Mouse (Mus musculus) cerebellum, adult 9-11 months (tissue): ENCODE measurements at regions not wholly inside any gene's neighbourhood (a gene's known extent, or its start where the extent isn't known, plus 50 kb on each side); places are given as distances from the start of the nearest gene placed in this dataset.

Source experiments
- DNase-seq: peaks from one replicate; pipeline ENCODE4 v3.0.0; 2022

DNA sequence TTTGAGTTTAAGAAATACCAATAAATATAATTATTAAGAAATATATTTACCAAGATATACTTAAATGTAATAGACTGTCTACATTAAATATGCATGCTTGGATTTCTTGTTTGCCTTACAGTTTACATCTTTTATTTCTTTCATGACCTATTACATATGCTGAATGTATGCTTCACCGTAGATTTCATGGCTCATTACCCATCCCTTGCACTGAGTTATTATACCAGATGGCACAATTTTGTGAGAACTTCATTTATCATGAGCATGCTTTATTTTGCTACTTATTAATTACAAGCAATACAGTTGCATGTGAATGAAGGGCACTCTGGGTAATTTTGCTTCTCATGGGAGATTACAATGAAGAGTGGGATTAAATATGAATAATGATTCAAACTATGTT, 856.0 kb upstream of the Nectin3 start:
- DNase-seq: no peak

DNA sequence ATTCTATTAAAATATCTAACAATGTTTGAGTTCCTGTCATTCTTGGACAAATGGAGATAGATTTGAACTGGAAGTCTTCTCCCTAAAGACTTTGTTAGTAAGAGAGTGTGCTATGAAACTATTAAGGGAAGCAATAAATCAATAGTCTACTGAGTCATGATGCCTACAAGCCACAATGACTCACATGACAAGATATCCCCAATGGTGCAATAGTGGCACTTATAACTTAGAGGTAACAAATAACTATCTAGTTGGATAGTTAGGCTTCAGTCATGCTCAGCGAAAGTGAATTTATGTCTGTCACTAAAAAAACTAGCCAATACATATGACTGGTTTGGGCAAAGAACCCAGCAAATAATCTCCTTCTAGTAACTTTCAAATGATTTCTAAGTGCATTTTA, 889.1 kb upstream of the Dppa4 start:
- DNase-seq: no peak

DNA sequence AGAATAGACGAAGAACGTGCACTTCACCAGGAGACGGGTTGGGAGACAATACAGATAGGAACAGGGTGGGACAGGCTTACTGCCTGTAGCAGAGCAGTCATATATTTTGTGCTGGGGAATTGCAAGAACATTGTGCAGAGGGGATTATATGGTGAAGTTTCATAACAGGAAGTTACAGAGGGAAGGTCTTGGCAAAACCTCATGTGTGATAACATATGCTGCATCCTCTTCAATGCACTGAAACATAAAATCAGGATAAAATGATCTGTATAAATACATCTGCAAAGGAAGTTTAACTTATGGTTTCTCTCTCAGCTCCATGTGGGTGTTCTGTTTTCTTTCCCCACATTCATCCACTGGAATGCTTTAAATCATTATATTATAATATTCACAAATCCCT, 876.5 kb upstream of the Dppa4 start:
- no peak for DNase-seq

DNA sequence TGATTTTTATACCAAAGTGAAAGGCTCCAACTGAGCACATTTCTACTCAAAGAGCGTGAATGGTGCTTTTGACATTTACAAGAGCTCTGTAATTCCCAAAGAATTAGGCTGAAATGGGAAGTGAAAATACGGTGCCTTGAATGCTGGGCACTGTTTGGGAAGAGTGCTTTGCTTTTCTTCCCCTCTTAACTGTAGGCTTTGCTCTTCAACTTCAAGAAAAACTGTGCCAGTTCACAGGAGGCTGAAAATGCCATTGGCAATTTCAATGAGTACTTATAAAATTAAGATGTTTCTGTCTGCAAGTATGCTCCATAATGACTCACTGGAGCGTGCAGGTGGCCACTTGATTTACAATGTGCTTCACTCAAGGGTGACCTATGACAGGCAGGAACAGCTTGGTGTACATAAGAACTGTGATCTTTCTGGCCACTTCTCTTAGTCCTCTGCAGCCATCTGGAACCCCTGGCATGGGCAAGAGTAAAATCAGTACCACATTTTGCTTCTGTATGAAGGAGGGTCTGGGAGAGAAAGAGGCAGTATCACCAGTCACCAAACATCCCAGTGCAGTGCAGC, 864.8 kb upstream of the Dppa4 start:
- DNase-seq: peak; percentile 1

DNA sequence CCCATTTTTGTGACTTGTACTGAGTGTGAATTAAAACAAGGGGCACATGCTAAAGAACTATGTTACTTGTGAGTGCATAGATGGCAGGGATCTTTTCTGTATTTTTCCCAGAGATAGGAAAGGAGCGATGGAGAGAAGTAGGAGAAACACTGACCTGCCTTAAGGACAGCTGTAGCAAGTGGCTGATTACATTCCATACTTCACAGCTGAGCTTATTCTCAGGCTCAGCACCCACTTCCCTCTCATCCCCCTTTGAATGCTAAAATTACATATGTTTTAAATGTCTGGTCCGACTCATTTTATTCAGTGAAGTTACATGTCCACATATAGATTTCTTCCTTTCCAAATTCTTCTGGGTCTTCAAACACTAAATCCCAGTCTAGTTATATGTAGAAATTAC, 838.5 kb upstream of the Dppa4 start:
- no peak for DNase-seq

DNA sequence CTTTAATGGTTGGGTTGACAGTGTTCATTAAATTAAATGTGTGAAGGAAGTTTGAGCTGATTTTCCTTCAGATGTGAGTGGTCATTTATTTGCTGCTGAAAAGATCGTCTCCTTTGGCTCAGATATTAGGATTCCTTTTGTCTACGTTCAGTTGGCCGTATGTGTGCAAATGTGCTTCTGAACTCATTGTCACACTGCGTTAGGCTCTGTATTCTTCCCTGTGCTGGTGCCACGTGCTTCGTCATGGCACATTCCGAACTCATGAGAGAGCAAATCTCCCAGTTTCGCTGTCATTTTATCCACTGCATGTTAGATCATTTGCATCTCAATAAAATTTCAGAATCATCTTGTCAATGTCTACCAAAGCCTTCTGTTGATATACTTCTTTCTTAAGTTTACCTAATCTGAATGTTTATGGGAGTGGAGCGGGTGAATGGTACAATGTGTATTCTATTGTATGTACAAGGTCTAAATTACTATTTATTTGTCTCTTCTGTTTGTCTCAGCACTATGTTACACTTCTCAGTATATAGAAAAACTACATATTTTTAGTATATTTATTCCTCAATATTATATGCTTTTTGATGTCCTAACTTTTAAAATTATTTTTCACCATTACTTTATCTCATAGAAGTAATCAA, 808.0 kb upstream of the Dppa4 start:
- DNase-seq: no peak

DNA sequence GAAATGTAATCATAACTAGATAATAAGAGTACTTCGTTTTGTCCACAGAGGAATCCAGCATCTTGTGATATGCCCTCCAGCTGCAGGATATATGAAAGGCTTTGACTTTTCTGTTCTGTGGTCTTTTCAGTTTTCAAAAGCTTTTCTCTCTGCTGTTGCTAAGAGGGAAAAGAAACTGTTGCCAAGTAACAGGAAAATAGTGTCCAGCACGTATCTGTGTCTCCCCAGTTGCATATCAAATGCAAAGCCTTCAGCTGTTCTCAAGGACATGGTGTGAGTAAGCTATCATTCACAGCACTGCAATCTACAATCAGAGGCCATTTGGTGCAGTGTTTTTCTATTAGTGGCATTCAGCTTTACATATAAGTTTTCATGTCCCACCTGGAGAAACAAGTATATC, 801.5 kb upstream of the Dppa4 start:
- no peak for DNase-seq

DNA sequence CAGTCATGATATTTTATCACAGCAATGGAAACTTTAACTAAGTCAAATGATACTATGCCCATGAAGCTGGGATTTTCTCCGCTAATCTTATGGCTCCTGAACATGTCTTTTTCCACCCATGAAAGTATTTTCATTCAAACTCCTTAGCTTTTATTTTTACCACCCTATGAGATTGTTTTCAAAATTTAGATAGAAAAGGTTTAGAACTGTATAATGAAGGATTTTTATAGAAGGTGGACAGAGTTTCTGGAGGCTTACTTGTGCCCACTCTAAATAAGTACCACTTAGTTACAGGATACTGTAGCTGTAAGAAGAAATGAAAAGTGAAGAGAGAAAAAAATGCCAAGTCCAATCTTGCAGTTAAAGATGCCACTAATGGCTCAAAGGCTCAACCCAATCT, 795.0 kb upstream of the Dppa4 start:
- no peak for DNase-seq

DNA sequence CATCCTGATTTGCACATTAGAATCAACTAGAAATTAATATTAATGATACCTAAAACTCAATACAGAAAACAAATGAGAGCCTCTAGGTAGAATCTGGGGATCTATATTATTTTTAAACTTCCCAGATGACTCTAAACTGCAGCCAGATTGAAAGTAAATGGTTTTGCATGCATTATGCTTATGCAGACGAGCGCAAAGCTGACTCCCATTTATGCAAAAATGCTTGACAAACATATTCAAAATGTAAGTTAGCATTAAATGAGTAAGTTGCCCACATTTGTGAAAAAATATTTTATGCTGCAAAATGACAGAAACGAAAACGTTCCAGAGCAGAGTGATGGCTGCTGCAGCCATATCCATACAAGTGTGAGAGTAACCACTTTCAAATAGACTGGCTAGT, 757.7 kb upstream of the Dppa4 start:
- no peak for DNase-seq

DNA sequence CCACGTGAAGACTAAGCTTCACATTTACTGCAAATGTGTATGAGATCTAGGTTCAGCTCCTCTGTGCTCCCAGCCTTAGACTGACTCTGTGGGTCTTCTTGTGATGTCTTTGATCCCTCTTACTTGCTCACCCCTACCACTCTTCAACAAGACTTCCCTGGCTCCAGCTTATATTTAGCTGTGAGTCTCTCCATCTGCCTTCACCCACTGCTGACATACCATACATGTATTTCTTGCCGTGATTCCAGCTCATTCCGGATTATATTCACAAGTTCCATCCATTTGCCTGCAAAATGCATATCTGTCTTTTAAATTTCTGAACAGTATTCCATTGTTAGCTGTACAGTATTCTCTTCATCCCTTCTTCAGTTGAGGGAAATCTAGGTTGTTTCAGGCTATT, 756.9 kb upstream of the Dppa4 start:
- DNase-seq: no peak

DNA sequence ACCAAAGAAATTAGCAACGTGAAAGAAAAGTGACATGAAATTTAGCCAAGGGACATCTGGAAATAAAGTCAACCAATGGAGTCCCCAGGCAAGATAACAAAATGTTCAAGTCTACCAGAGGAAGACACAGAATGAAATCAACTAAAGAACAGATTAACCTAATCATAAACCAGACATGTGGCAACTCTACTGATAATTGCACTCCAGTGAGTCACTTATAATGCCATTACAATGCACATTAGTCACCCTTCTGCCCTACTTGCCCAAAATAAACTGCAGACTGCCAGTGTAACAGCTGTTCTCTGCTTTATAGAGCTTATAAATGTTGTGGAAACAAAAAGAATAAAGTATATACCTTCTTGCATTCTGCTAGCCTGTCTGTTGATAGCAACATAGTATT, 747.0 kb upstream of the Dppa4 start:
- DNase-seq: no peak

DNA sequence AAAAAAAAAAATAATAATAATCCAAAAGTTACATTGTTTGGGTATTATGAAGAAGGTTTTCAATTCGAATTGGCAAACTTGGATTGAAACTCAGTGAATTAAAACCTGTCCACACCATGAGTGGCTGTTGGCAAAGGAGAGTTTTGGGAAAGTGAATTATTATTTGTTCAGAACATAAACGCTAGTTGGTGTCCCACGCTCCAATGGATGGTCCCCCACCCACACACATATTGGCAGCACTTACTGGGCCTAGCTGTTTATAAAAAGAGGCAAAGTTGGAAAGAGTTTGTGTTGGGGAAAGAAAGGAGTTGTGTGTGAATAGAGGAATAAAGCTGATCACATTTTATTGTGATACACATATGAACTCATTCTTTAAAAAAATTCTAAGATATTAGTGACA, 732.4 kb upstream of the Dppa4 start:
- DNase-seq: no peak

DNA sequence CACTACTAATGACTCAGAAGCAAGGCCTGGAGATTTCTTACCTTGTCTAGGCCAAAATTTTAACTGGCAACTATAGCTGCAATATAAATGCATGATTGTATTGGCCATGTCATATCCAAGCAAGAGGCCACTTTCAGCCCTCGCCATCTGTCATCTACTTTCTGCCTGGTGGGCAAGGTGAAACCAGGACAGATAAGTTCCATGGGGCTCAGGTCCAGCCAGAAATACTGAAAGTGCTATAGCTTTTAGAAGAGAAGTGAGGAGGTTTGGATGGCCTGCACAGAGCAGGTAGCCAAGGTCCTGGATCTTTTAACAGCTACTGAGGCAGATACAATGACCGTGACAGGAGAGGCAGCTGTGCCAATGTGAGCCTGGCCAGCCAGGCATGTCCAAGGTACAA, 715.5 kb upstream of the Dppa4 start:
- no peak for DNase-seq

DNA sequence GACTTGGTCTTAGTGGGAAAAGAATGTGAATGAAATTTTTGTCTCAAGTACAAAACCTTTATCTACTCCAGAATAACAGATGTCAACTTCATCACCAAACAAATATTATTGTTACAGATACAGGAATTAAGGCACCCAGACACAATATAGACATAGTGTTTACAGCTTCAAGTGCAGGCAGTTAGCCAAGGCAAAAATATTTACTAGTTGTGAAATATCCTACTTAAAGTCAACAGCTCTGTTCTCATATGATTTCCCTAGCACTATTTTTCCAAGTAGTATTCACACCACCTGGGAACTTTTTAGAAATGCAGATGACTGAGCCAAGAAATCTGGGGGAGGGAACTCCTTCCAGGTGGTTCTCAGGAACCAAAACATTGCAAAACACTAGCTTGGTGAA, 684.1 kb upstream of the Dppa4 start:
- no peak for DNase-seq
